Mouse (Mus musculus): Measurements from ENCODE around the gene Slc29a3.
"Not testable (repeated sequence)": the region's sequence is repeated elsewhere in the genome, so short reads cannot be mapped to it uniquely, and the experiment has no call there.

The Slc29a3 gene

GRCm38 (mm10) chr10:60726896-60727295 is 25.7 kb downstream of the Slc29a3 start:
- no peak for DNase-seq (ENCODE audit: low spot score in 2 of 2)

DNA sequence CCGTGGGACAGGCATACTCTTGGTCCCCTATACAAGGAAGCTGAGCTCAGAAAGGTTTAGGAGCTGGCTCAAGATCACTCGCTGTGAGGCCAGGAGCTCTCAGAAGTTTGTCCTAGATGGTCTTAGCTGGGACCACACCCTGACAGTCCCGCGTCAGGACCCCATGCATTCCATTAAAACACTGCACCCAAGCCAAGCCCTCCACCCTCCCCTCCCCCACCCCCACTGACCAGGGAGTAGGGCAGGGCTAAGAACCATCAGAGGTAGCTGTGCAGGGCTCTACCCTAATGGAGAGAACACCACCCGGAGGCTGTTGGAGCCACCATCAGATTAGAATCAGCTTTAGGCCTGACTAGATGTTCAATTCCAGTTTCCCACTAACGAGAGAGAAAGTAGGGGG is 28.1 kb downstream of the Slc29a3 start:
- no peak for DNase-seq (ENCODE audit: low spot score in 2 of 2)

DNA sequence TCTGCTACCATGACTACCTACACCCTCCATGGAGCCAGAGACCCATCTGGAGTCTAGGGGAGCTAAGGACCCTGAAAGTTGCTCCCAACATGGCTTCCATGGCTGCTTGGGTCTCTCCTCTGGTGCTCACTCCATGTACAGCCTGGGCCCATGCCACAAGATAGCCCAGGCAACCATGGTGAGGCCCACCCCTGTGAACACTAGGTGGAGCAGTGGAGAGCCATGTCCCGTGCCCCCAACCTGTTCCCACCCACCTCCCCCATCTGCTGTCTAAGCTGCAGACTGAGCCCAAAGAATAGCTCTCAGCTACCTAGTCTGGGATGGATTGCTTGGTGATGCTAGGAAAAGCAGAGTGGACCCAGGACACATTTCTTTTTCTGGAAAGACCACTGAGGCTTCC is 29.2 kb downstream of the Slc29a3 start:
- no peak for DNase-seq (ENCODE audit: low spot score in 2 of 2)

DNA sequence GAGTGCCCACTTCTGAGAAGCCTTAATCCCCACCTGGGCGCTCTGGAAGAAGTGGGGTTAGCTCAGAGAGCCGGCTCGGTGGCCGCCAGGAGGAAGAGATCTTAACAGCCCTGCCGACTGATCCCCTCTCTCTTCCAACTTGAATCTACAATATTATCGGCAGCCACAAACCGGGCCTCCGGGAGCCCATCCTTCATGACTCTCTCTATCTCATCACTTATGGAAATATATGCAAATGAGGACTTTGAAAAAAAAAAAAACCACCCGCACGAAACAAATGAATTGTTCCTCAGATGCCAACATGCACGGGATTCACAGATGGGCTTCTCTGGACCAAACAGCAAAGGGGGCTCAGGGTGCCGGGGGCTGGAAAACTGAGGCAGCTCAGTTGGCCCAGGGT is 31.0 kb downstream of the Slc29a3 start:
- DNase-seq (ENCODE audit: low spot score in 2 of 2): no peak

DNA sequence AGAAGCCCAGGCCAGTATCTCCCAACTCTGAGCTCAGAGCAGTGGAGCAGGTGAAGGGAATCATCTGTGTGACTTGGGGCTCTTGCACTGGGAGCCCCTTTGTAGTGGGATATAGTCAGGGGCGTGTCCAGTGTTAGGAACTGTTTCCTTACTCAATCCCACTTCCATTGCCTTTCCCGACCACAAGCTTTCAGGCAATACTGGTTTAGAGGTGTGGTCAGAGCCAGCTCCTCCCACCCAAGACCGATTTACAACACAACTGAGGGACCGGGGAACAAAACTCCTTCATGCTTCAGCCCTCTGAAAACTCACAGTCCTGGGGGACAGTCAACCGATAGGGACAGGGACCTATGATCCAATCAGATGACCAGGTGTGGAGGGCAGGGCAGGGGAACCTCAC is 32.1 kb downstream of the Slc29a3 start:
- no peak for DNase-seq (ENCODE audit: low spot score in 2 of 2)

- no peak for DNase-seq (ENCODE audit: low spot score in 2 of 2)
Measured at GRCm38 (mm10) chr10:60718491-60718890, 34.1 kb downstream of the Slc29a3 start.

DNA sequence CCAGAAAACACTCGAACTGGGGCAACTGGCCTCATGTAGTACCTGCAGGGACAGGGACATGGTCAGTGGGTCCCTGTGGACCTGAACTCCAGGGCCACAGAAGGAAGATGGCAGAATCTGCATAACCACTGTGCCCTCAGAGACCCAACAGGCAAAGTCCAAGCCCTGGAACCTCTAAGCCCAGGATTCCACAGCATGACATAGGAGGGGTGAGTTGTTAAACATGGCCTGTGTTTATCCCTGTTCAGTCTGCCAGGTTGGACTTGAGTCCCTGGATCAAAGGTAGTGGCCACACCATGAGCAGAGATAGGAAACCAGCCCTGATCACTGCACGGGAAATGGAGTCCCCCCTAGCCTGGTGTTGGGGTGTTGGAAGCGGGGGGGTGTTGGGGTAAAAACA is 36.1 kb downstream of the Slc29a3 start:
- no peak for DNase-seq (ENCODE audit: low spot score in 2 of 2)

GRCm38 (mm10) chr10:60712299-60712698 is 40.3 kb downstream of the Slc29a3 start:
- not testable (repeated sequence) for DNase-seq (ENCODE audit: low spot score in 2 of 2)

DNA sequence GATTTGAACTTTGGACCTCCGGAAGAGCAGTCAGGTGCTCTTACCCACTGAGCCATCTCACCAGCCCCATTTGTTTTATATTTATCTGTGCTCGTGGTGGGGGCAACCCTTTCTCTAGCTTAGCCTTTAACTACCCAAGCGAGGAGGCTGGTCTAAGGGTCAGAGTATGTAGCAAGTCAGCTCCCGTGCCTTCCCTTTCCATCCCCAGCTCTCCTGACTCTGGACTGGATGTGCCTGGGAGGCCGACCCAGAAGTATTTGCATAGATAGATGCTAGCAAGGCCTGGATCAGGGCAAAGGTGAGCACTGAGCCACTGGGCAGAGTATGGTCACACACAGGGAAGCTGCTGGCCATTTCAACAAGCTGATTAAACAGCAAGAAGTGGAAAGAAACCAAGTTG is 43.8 kb downstream of the Slc29a3 start:
- DNase-seq (ENCODE audit: low spot score in 2 of 2): no peak

DNA sequence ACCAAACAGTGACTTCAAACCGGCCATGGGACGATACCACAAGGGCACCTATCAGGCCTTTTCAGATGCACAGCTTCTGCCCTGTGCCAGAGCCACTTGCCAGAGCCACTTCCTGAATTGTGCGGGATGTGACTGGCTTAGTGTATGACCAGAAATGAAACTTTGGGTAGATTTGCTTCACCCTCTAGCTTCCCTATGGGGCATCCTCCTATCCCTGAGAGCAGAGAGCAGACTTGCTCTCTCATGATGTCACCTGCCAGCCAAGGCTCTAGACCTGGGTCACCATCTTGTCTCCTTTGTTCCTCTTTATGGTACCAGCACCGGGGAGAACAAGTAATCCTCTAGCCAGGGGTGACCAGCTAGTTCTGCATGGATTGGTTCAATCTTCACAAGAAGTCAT is 46.3 kb downstream of the Slc29a3 start:
- DNase-seq (ENCODE audit: low spot score in 2 of 2): no peak

- DNase-seq (ENCODE audit: low spot score in 2 of 2): no peak
Measured at GRCm38 (mm10) chr10:60705134-60705533, 47.5 kb downstream of the Slc29a3 start.

GRCm38 (mm10) chr10:60697775-60698174 is 54.8 kb downstream of the Slc29a3 start:
- DNase-seq (ENCODE audit: low spot score in 2 of 2): no peak

- peak; percentile 58 to 67 for DNase-seq (ENCODE audit: low spot score in 2 of 2)
Measured at GRCm38 (mm10) chr10:60696975-60697374, 55.6 kb downstream of the Slc29a3 start.

- DNase-seq (ENCODE audit: low spot score in 2 of 2): no peak
Measured at GRCm38 (mm10) chr10:60696390-60696789, 56.2 kb downstream of the Slc29a3 start, which contains the start of gene Cdh23. TSS of gene Cdh23 (minus strand) at chr10:60696490.

- DNase-seq (ENCODE audit: low spot score in 2 of 2): peak in 1 of 2 experiments; percentile 7
Measured at GRCm38 (mm10) chr10:60691671-60692390, 60.8 kb downstream of the Slc29a3 start.

DNA sequence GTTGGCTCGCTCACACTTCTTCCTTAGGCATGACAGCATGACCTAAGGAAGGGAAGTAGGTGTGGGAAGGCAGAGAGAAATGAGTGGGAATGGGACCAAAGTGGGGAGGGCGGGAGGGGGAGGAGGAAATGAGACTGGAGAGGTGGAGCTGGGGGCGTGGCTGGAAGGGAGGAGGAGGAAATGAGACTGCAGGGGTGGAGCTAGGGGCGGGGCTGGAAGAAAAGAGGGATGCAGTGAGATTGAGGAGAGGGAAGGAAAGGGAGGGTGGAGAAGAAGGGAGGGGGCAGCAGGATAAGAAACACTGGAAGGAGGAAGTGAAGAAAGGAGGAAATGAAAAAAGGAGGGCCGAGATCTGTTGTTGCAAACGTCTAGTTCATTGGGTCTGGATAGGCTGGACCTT is 61.6 kb downstream of the Slc29a3 start:
- no peak for DNase-seq (ENCODE audit: low spot score in 2 of 2)

- DNase-seq (ENCODE audit: low spot score in 2 of 2): no peak
Measured at GRCm38 (mm10) chr10:60689396-60689795, 63.2 kb downstream of the Slc29a3 start.

GRCm38 (mm10) chr10:60687011-60687776 is 65.4 kb downstream of the Slc29a3 start:
- peak; percentile 53 to 62 for DNase-seq (ENCODE audit: low spot score in 2 of 2)

GRCm38 (mm10) chr10:60686641-60686975 is 66.0 kb downstream of the Slc29a3 start:
- DNase-seq (ENCODE audit: low spot score in 2 of 2): peak in 1 of 2 experiments; percentile 16

- no peak for DNase-seq (ENCODE audit: low spot score in 2 of 2)
Measured at GRCm38 (mm10) chr10:60685764-60686640, 66.6 kb downstream of the Slc29a3 start.

- no peak for DNase-seq (ENCODE audit: low spot score in 2 of 2)
Measured at GRCm38 (mm10) chr10:60678926-60679325, 73.7 kb downstream of the Slc29a3 start.

DNA sequence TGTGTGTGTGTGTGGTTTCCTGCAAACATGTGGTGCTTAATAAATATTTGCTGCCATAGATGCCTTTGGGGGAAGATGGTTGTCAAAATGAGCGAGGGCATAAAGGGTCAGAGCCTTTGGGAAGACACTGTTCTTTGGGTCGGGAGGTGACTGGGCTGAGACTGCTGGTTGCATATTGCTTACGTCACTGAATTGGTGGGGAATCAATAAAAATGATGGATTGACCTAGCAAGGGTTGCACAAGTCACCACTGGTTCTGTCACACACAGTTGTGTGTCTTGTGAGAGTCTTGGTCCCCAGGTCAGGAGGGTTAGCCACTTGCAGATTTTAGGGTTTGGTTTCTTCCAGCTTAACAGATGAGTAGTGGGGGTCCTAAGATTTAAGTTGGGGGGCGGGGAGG is 75.3 kb downstream of the Slc29a3 start:
- DNase-seq (ENCODE audit: low spot score in 2 of 2): no peak
